Mouse (Mus musculus) lung, embryonic 16.5 days (tissue): ENCODE measurements around the gene Atg7. TPM values are rescaled to one million over a fixed set of nuclear protein-coding genes. Genes with fewer than 3 reads are reported as not detected.

Experiments
- ATAC-seq: fragments of 200-750 bp; cut with Nextera tagmentation; 2 replicates; pipeline ENCODE4 v1.8.0; 2017; ENCODE audit warnings: low read depth, mild to moderate bottlenecking, moderate library complexity
- H3K27ac ChIP-seq: fragments of 300-500 bp; sonication (generic); 2 replicates; pipeline ENCODE4 v1.5.1; 2014; ENCODE audit warnings: mild to moderate bottlenecking, control low read depth, low read length
- H3K27me3 ChIP-seq: fragments of 300-500 bp; sonication (generic); 2 replicates; pipeline ENCODE4 v1.6.1; 2014; ENCODE audit warnings: low read depth, low read length, mixed read lengths; ENCODE audit not compliant: control insufficient read depth, insufficient read depth
- H3K36me3 ChIP-seq: fragments of 300-500 bp; sonication (generic); 2 replicates; pipeline ENCODE4 v1.6.1; 2014; ENCODE audit warnings: low read length; ENCODE audit not compliant: control insufficient read depth, insufficient read depth
- H3K4me1 ChIP-seq: fragments of 300-500 bp; sonication (generic); replicated peaks from 2 replicates; pipeline ENCODE4 v1.6.1; 2014; ENCODE audit warnings: low read length, mixed read lengths; ENCODE audit not compliant: control insufficient read depth, insufficient read depth
- H3K4me2 ChIP-seq: fragments of 300-500 bp; sonication (generic); 2 replicates; pipeline ENCODE4 v1.6.1; 2014; ENCODE audit warnings: low read depth, low read length, control low read depth
- H3K4me3 ChIP-seq: fragments of 300-500 bp; sonication (generic); 2 replicates; pipeline ENCODE4 v1.5.1; 2014; ENCODE audit warnings: mild to moderate bottlenecking, low read length, control low read depth
- H3K9ac ChIP-seq: fragments of 300-500 bp; sonication (generic); 2 replicates; pipeline ENCODE4 v1.6.1; 2014; ENCODE audit warnings: low read length, control low read depth
- H3K9me3 ChIP-seq: fragments of 300-500 bp; sonication (generic); 2 replicates; pipeline ENCODE4 v1.6.1; 2016; ENCODE audit warnings: low read length; ENCODE audit not compliant: control insufficient read depth
- WGBS: fragments of 180-500 bp; shearing (Covaris S2); extraction: QIAGEN DNeasy Blood & Tissue Kit; methylation state at CpG from one replicate; pipeline ENCODE4 v1.1.7; 2014; 5-methylcytosine and 5-hydroxymethylcytosine counted together
- polyA plus RNA-seq: library from polyadenylated mRNA; unstranded; fragments of >200 nt; fragmentation: Nextera tagmentation; extraction: Ambion mirVana; gene quantifications from 2 replicates; pipeline ENCODE4 v1.2.1, GENCODE M21; 2015

Atg7 gene
- polyA plus RNA-seq, 1 experiment from 2014 or later: 24.9 TPM

DNA sequence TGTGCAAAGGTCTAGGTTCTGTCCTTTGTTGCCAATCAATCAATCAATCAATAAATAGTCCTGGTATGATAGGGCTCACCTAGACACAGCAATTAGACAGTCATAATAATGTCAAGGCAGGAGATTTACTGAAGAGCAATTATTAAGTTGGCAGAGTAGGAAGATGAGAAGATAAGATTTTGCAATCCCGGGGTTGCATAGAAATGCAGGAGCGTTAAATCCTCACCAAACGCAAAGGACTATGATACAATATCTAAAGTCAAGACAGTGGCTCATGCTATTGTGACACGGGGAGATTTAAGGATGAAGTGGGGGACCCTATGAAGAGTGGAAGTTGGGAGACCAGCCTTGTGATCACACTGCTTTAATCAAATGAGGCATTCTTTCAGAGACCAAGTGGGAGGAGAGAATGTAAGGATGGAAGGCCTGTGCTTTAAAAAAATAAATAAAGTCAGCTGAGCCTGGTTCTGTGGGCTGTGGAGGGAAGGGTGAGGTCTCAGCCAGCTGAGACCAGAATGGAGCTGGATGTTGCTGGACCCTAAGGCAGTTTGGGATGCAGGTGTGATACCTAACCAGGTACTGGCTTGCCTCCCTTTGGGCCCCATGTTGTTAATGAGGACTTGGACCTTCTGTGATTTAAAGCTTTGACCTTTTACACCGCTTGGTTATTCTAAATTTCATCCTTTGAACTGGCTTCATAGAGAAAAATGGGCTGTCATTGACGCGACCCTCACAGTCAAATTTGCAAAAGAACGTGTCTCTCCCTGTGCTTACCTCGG is 187.0 kb downstream of the Atg7 start:
- H3K27ac ChIP-seq: no peak overlapping the region
- no peaks in the 10 kb centered on the region for H3K27me3 ChIP-seq
- 72% methylated on average over 9 of the region's 9 CpGs for WGBS
- no peak for ATAC-seq
- no peak overlapping the region for H3K4me2 ChIP-seq
- H3K36me3 ChIP-seq: no peaks in the 10 kb centered on the region
- H3K9me3 ChIP-seq: no peaks in the 10 kb centered on the region
- H3K4me3 ChIP-seq: no peak overlapping the region
- no peak overlapping the region for H3K9ac ChIP-seq
- H3K4me1 ChIP-seq: peaks cover 16% of the 10 kb centered on the region

DNA sequence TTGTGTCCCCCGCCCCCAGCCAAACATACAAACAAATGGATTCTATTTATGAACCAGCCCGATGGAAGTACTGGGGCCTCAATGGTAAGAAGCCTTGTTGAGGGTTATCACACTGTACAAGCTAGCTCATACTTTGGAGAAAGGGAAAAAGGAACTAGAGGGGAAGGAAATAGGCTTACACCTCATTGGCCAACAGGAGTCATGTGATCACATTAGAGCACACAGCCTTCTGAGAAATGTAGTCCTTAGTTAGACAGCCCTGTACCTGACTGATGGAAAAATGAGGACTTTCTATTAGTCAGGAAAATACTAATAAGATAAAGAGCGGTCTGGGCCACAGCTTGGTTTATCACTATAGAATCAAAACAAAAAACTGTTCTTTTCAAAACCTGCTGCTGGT is 188.9 kb downstream of the Atg7 start:
- ATAC-seq: no peak
- Histone ChIP-seq H3K4me1 (peaks cover 18% of the 10 kb centered on the region), H3K36me3 (no peaks in the 10 kb centered on the region)

DNA sequence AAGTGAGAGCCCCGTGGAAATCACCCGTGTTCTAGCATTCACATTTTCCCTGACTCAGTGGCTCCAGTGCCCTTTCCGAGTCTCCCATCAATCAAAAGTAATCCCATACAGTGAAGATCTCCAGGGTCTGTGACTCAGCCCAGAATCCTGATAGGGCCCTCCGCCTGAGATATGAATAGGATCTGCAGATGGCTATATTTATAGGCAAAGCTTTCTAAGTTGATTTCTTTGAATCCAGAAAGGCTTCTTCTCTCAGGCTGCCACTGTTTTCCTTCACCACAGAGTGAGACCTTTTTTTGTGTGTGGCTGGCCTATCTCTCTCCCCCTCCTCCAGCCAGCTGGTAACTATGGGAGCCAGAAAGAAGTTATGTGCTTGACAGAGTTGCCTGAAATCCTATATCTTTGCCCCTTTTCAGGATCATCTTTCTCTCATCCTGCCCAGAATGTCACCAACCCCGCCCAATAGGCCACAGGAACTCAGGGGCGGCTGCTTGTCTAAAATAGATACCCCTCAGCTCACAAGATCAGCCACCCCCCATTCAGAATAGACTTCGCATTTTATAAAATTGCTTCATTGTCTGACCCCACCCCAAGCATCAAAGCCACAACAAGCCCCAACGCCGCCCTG is 190.3 kb downstream of the Atg7 start:
- H3K4me2 ChIP-seq: no peak overlapping the region
- H3K4me3 ChIP-seq: no peak overlapping the region
- H3K4me1 ChIP-seq: peaks cover 18% of the 10 kb centered on the region
- 64% methylated on average over 9 of the region's 9 CpGs for WGBS
- peak overlapping the region; percentile 4; the same call in 1 of the 2 replicates for H3K9ac ChIP-seq
- no peaks in the 10 kb centered on the region for H3K9me3 ChIP-seq
- ATAC-seq: no peak
- no peaks in the 10 kb centered on the region for H3K27me3 ChIP-seq
- H3K27ac ChIP-seq: no peak overlapping the region
- no peaks in the 10 kb centered on the region for H3K36me3 ChIP-seq

More for the DNA sequence above, 188.9 kb downstream of the Atg7 start:
- no peak overlapping the region for H3K4me2 ChIP-seq
- WGBS: 87% methylated on average over 3 of the region's 3 CpGs
- no peak overlapping the region for H3K9ac ChIP-seq
- no peaks in the 10 kb centered on the region for H3K9me3 ChIP-seq
- no peak overlapping the region for H3K27ac ChIP-seq
- H3K4me3 ChIP-seq: no peak overlapping the region
- H3K27me3 ChIP-seq: no peaks in the 10 kb centered on the region

DNA sequence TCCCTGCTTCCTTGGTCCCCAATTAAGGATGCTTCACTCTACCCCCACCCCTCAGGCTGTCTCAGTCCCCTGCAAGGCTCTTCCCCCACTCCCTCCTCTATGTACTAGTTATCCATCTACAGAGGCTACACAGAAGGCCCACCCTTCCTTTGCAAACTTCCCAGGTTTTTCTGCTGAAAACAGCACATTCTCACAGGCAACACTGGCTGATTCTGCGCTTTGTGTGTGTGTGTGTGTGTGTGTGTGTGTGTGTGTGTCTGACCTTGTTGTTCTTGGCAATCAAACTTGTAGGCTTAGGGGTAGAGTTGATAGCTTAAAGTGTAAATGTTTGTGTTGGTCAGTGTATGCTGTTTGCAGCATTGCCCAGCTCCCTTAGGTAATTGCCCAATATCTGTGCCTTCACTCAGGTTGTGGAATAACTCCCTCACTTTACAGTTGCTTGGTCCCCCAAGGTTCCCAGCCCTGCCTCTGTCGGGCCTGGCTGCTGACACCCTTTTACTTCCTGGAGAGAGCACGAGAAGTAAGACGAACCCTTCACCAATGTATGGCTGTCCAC is 191.0 kb downstream of the Atg7 start:
- H3K27ac ChIP-seq: no peak overlapping the region; the same call in 1 of the 2 replicates
- peaks cover 21% of the 10 kb centered on the region for H3K4me1 ChIP-seq
- no peaks in the 10 kb centered on the region for H3K27me3 ChIP-seq
- peaks cover 3% of the 10 kb centered on the region; the same call in 1 of the 2 replicates for H3K9me3 ChIP-seq
- peak overlapping the region; percentile 4; the same call in 1 of the 2 replicates for H3K9ac ChIP-seq
- no peak overlapping the region for H3K4me2 ChIP-seq
- H3K36me3 ChIP-seq: no peaks in the 10 kb centered on the region
- H3K4me3 ChIP-seq: no peak overlapping the region
- 22% methylated on average over 4 of the region's 4 CpGs for WGBS
- ATAC-seq: peak; percentile 76

DNA sequence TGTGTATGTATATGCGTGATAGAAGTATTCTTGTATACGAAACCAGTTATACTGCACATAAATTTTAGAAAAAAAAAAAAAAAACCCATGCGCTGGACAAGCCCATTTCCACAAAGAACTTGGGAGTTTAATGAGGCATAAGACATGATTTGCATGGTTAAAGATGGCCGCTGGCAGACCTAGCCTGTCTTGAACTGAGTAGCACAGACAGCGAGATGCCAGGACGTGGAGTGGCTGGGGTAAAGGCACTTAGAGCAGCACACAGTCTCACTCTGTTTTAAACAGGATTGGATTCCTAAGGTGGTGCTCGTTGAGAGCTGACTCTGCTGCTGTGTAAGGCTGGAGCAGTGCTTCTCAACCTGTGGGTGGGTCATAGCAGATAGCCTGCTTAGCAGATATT is 192.4 kb downstream of the Atg7 start:
- Histone ChIP-seq H3K9ac (no peak overlapping the region), H3K27ac (no peak overlapping the region), H3K4me1 (peaks cover 36% of the 10 kb centered on the region), H3K9me3 (peaks cover 3% of the 10 kb centered on the region; the same call in 1 of the 2 replicates), H3K36me3 (no peaks in the 10 kb centered on the region), H3K27me3 (no peaks in the 10 kb centered on the region), H3K4me2 (no peak overlapping the region), H3K4me3 (no peak overlapping the region)
- 79% methylated on average over 7 of the region's 7 CpGs for WGBS
- ATAC-seq: no peak

DNA sequence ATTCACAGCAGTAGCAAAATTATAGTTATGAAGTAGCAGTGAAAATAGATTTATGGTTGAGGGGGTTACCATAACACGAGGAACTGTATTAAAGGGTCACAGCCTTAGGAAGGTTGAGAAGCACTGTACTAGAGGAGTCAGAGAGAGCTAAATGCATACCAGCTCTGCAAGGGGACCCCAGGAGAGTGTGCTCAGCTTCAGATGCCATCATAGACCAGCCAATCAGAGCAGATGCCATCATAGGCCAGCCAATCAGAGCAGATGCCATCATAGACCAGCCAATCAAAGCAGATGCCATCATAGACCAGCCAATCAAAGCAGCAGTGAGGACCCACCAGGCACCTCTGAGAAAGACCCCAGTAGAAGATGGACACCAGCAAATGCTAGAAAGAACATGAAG is 192.9 kb downstream of the Atg7 start:
- no peak for ATAC-seq
- H3K27me3 ChIP-seq: no peaks in the 10 kb centered on the region
- H3K27ac ChIP-seq: no peak overlapping the region
- H3K4me1 ChIP-seq: peaks cover 37% of the 10 kb centered on the region
- H3K9me3 ChIP-seq: peaks cover 3% of the 10 kb centered on the region; the same call in 1 of the 2 replicates
- 77% methylated on average over 1 of the region's 1 CpGs for WGBS
- no peak overlapping the region for H3K4me3 ChIP-seq
- H3K36me3 ChIP-seq: no peaks in the 10 kb centered on the region
- H3K9ac ChIP-seq: no peak overlapping the region
- H3K4me2 ChIP-seq: no peak overlapping the region

DNA sequence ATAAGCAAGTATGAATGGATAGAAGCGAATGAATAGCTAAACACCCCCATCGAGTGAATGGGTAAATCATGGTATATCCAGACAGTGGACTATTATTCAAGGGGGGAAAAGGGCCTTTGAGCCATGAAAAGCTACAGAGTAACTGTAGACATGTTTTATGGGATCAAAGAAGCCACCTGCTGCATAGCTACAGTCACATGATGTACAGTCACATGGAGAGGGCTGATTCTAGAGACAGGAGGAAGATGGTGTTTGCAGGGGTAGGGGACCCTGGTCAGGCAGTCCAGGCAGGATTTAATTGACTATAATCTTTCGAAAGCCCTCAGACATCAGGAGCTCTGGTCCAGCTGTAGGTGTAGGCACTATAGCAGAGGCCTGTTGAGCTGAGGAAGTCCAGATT is 193.5 kb downstream of the Atg7 start:
- peaks cover 37% of the 10 kb centered on the region for H3K4me1 ChIP-seq

DNA sequence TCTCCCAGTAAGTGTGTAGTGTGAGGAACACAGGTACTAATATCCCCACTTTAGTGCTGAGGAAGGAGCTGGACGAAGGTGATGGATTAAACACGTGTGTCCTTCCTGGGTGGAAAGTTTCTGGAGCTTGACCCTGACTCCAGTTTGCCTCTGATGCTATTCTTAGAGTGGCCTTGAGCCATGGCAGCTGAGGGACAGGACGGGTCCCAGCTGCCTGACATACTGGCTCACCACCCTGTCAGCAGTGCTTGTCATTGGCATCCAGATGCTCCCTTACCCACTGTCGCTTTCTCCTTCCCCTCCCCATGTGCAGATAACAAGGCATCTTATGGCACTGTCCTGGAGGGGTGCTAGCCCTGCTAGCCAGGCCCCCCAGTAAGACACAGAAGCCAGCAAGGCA is 196.0 kb downstream of the Atg7 start:
- Histone ChIP-seq H3K9ac (no peak overlapping the region), H3K4me3 (no peak overlapping the region), H3K27ac (peak overlapping the region; percentile 42), H3K36me3 (no peaks in the 10 kb centered on the region), H3K4me1 (peaks cover 30% of the 10 kb centered on the region), H3K4me2 (no peak overlapping the region), H3K9me3 (peaks cover 6% of the 10 kb centered on the region; the same call in 1 of the 2 replicates), H3K27me3 (no peaks in the 10 kb centered on the region)
- 66% methylated on average over 4 of the region's 4 CpGs for WGBS
- ATAC-seq: peak; percentile 67

More for the DNA sequence above, 193.5 kb downstream of the Atg7 start:
- Histone ChIP-seq H3K4me2 (no peak overlapping the region), H3K9ac (no peak overlapping the region), H3K27me3 (no peaks in the 10 kb centered on the region), H3K4me3 (no peak overlapping the region), H3K27ac (no peak overlapping the region), H3K9me3 (peaks cover 3% of the 10 kb centered on the region; the same call in 1 of the 2 replicates), H3K36me3 (no peaks in the 10 kb centered on the region)
- no peak for ATAC-seq
- 84% methylated on average over 3 of the region's 3 CpGs for WGBS

DNA sequence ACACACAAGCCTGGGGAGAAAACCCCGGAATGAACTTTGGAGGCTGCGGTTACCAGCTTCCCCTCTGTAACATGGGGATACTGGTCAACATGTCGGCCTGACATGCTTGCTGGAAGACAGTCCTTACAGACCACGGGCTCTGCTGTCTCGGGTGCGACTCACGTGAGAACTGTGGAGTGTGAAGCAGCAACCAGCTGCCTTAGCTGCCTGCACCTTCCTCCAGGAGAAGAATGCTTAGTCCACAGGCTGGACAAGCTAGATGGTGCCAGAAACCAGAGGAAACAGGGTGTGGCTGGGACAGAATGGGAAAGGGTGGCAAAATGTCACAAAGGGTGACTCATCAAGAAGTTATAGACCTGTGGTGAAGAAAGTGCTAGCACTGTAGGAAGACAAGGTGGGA is 197.1 kb downstream of the Atg7 start:
- Histone ChIP-seq H3K27ac (peak overlapping the region; percentile 4), H3K4me2 (no peak overlapping the region), H3K36me3 (no peaks in the 10 kb centered on the region), H3K4me1 (peaks cover 19% of the 10 kb centered on the region), H3K4me3 (no peak overlapping the region), H3K9me3 (peaks cover 6% of the 10 kb centered on the region; the same call in 1 of the 2 replicates), H3K27me3 (no peaks in the 10 kb centered on the region), H3K9ac (no peak overlapping the region)
- ATAC-seq: no peak
- WGBS: 78% methylated on average over 7 of the region's 7 CpGs
